17 mouse cellular contexts compared by ENCODE assay signal in the genomic region with DNA sequence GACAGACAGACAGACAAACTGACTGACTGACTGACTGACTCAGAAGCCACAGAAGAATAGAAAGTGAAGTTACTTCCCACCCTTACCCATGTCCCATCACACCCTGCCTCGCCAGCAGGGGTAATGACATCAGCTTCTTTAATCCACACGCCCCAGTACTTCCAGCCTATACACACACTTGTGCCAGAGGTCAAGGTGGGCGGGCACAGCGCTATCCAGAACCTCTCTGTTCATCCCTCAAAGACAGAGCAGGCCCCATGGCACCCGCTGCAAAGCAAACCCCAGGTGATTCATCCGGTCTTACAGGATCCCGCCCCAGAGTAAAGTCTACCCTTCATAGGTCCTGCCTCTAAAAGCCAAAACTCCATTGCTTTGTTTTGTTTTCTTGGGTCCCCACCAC. TPM values are rescaled to one million over a fixed set of nuclear protein-coding genes. Genes with fewer than 3 reads are reported as not detected.
DNase-seq lines count a peak whose midpoint lies in the region; ATAC-seq and TF ChIP-seq lines count a peak whose summit lies in the region.
"Had no signal": no experiment of that assay in that cellular context is flagged by ENCODE, and none has a peak within 500 bp of the region (broad histone marks: within the 10 kb centered on the region; RNA-seq: fewer than 3 reads in every experiment).

No protein-coding gene starts in this region.

- peak; percentile 25 for DNase-seq in hindbrain, embryonic 11.5 days (ENCODE audit: low spot score)
- DNase-seq in hindbrain, postnatal 0 days (ENCODE audit: low spot score) = no peak
- DNase-seq in ES-CJ7 (ENCODE audit: low read depth, low spot score) = peak; percentile 44
- peak; percentile 30 for DNase-seq in embryonic facial prominence, embryonic 10.5 days (ENCODE audit: low spot score)
- DNase-seq: adrenal gland, postnatal 36 days; cerebellum, postnatal 14 days; gastrocnemius, postnatal 10 days; thymus, postnatal 14 days had no signal

- H3K9me3 ChIP-seq in hindbrain, embryonic 11.5 days (ENCODE audit: control insufficient read depth, low read length) = no peaks in the 10 kb centered on the region
- no peaks in the 10 kb centered on the region for H3K9me3 ChIP-seq in hindbrain, postnatal 0 days (ENCODE audit: low read length)
- H3K9me3 ChIP-seq in embryonic facial prominence, embryonic 10.5 days = 0 out of 2 replicates have a peak, but pooled peaks cover 4% of the 10 kb centered on the region
- H3K9me3 ChIP-seq in stomach, embryonic 14.5 days (ENCODE audit: control insufficient read depth, low read depth, low read length) = no peaks in the 10 kb centered on the region
- H3K9me3 ChIP-seq: forebrain, embryonic 15.5 days; limb, embryonic 13.5 days; neural tube, embryonic 12.5 days had no signal

- ATAC-seq in hindbrain, embryonic 11.5 days (ENCODE audit: low FRiP score) = no peak
- no peak for ATAC-seq in hindbrain, postnatal 0 days
- ATAC-seq in stomach, embryonic 14.5 days (ENCODE audit: insufficient number of reproducible peaks, insufficient read depth, low FRiP score, low read depth) = peak; percentile 44
- no peak for ATAC-seq in megakaryocyte progenitor cell, adult 5-6 weeks (replicated peaks; ENCODE audit: poor library complexity)
- ATAC-seq in frontal cortex, adult (ENCODE audit: low TSS enrichment) = no peak

- TF ChIP-seq CTCF in hindbrain, postnatal 0 days (IDR thresholded peaks at IDR 0.05; ENCODE audit: low read depth) = no peak

- no peaks in the 10 kb centered on the region for H3K36me3 ChIP-seq in hindbrain, embryonic 11.5 days (ENCODE audit: control insufficient read depth, insufficient read depth, low read length)
- no peaks in the 10 kb centered on the region for H3K36me3 ChIP-seq in hindbrain, postnatal 0 days (ENCODE audit: insufficient read depth, low read length)
- peaks cover 13% of the 10 kb centered on the region for H3K36me3 ChIP-seq in embryonic facial prominence, embryonic 10.5 days (replicated peaks)
- H3K36me3 ChIP-seq in stomach, embryonic 14.5 days (ENCODE audit: control insufficient read depth, insufficient read depth, low read length) = no peaks in the 10 kb centered on the region
- H3K36me3 ChIP-seq: forebrain, embryonic 15.5 days; limb, embryonic 13.5 days; neural tube, embryonic 12.5 days had no signal

- H3K4me1 ChIP-seq in hindbrain, embryonic 11.5 days (replicated peaks; ENCODE audit: control insufficient read depth, insufficient read depth, low read length) = peaks cover 14% of the 10 kb centered on the region
- peaks cover 16% of the 10 kb centered on the region; the same call in 1 of the 2 replicates for H3K4me1 ChIP-seq in hindbrain, postnatal 0 days (ENCODE audit: insufficient read depth, low read length)
- peaks cover 74% of the 10 kb centered on the region for H3K4me1 ChIP-seq in embryonic facial prominence, embryonic 10.5 days
- peaks cover 63% of the 10 kb centered on the region for H3K4me1 ChIP-seq in stomach, embryonic 14.5 days (ENCODE audit: control insufficient read depth, insufficient read depth, low read length)

- no peak overlapping the region for H3K27ac ChIP-seq in hindbrain, embryonic 11.5 days (ENCODE audit: low read depth, low read length)
- no peak overlapping the region for H3K27ac ChIP-seq in hindbrain, postnatal 0 days
- H3K27ac ChIP-seq in embryonic facial prominence, embryonic 10.5 days (replicated peaks) = no peak overlapping the region; the same call in 1 of the 2 replicates
- H3K27ac ChIP-seq in stomach, embryonic 14.5 days (ENCODE audit: low read length) = no peak overlapping the region
- H3K27ac ChIP-seq: kidney, postnatal 0 days; macrophage; neural tube, embryonic 12.5 days had no signal

- 23% methylated on average over 7 of the region's 7 CpGs for WGBS in hindbrain, embryonic 11.5 days
- 48% methylated on average over 7 of the region's 7 CpGs for WGBS in hindbrain, postnatal 0 days
- WGBS in embryonic facial prominence, embryonic 10.5 days = 26% methylated on average over 7 of the region's 7 CpGs
- 42% methylated on average over 7 of the region's 7 CpGs for WGBS in stomach, embryonic 14.5 days

- no peak overlapping the region for H3K9ac ChIP-seq in hindbrain, embryonic 11.5 days (ENCODE audit: low read depth, low read length)
- no peak overlapping the region for H3K9ac ChIP-seq in hindbrain, postnatal 0 days (replicated peaks; ENCODE audit: low read length)
- no peak overlapping the region for H3K9ac ChIP-seq in stomach, embryonic 14.5 days (replicated peaks; ENCODE audit: low read depth, low read length)
- H3K9ac ChIP-seq: forebrain, embryonic 15.5 days; limb, embryonic 13.5 days; neural tube, embryonic 12.5 days had no signal

- no peak overlapping the region for H3K4me2 ChIP-seq in hindbrain, embryonic 11.5 days (replicated peaks; ENCODE audit: low read depth, low read length)
- H3K4me2 ChIP-seq in hindbrain, postnatal 0 days (ENCODE audit: low read depth, low read length) = no peak overlapping the region
- no peak overlapping the region for H3K4me2 ChIP-seq in stomach, embryonic 14.5 days (replicated peaks; ENCODE audit: low read depth, low read length)
- H3K4me2 ChIP-seq: forebrain, embryonic 15.5 days; neural tube, embryonic 12.5 days had no signal

- no peaks in the 10 kb centered on the region for H3K27me3 ChIP-seq in hindbrain, embryonic 11.5 days (ENCODE audit: control insufficient read depth, insufficient read depth, low read length)
- no peaks in the 10 kb centered on the region for H3K27me3 ChIP-seq in hindbrain, postnatal 0 days (ENCODE audit: insufficient read depth, low read length)
- H3K27me3 ChIP-seq in embryonic facial prominence, embryonic 10.5 days (replicated peaks; ENCODE audit: low read depth, poor library complexity, severe bottlenecking) = peaks cover 18% of the 10 kb centered on the region
- no peaks in the 10 kb centered on the region for H3K27me3 ChIP-seq in stomach, embryonic 14.5 days (ENCODE audit: control insufficient read depth, insufficient read depth, low read length)
- H3K27me3 ChIP-seq: forebrain, embryonic 15.5 days; neural tube, embryonic 12.5 days had no signal

- H3K4me3 ChIP-seq in hindbrain, embryonic 11.5 days (ENCODE audit: low read depth, low read length) = no peak overlapping the region
- H3K4me3 ChIP-seq in hindbrain, postnatal 0 days (ENCODE audit: low read length) = no peak overlapping the region
- no peak overlapping the region for H3K4me3 ChIP-seq in embryonic facial prominence, embryonic 10.5 days
- no peak overlapping the region for H3K4me3 ChIP-seq in stomach, embryonic 14.5 days (ENCODE audit: low read depth, low read length)
- H3K4me3 ChIP-seq: forebrain, embryonic 15.5 days; limb, embryonic 13.5 days; neural tube, embryonic 12.5 days had no signal

RNA-seq across cellular contexts. Expression of a gene that starts 53.5 kb away (rescaled TPM):
- 5.4 TPM in 2 replicates for polyA plus RNA-seq in hindbrain, embryonic 11.5 days (2014; fragmentation: Nextera tagmentation; extraction: Ambion mirVana)
- total RNA-seq in hindbrain, postnatal 0 days (2014; rRNA removed) = 7.0 and 7.5 TPM in 2 replicates
- 2.1 and 2.5 TPM in 2 replicates for polyA plus RNA-seq in hindbrain, postnatal 0 days (2015; fragmentation: Nextera tagmentation; extraction: Ambion mirVana)
- 20.7 and 23.6 TPM in 2 replicates for polyA plus RNA-seq in embryonic facial prominence, embryonic 10.5 days (2016; fragmentation: Nextera tagmentation; extraction: Ambion mirVana)
- 13.9 and 14.0 TPM in 2 replicates for polyA plus RNA-seq in stomach, embryonic 14.5 days (2014; fragmentation: Nextera tagmentation; extraction: Ambion mirVana)
- total RNA-seq in megakaryocyte progenitor cell, adult 5-6 weeks (2015) = not detected in 2 replicates
- total RNA-seq in megakaryocyte progenitor cell, adult 5-6 weeks (2017) = 0.14 TPM in 1 of 2 replicates, not detected in the other
- total RNA-seq: MEL had no signal
- polyA plus RNA-seq: macrophage had no signal
